Mouse (Mus musculus) ES-E14 (cell line): ENCODE measurements at regions not wholly inside any gene's neighbourhood (a gene's known extent, or its start where the extent isn't known, plus 50 kb on each side); places are given as distances from the start of the nearest gene placed in this dataset.

ENCODE experiments used
- DNase-seq: peaks from one replicate; pipeline ENCODE4 v3.0.0-alpha.2; 2013; ENCODE audit warnings: low read depth, low spot score
- H3K27ac ChIP-seq: 2 replicates; pipeline ENCODE4 v1.5.1; 2012; ENCODE audit warnings: low read depth, mild to moderate bottlenecking, low read length, moderate library complexity, mixed read lengths; ENCODE audit not compliant: poor library complexity, insufficient read depth, severe bottlenecking
- H3K36me3 ChIP-seq: 2 replicates; pipeline ENCODE4 v1.6.1; 2012; ENCODE audit warnings: mild to moderate bottlenecking, low read length, moderate library complexity, mixed read lengths; ENCODE audit not compliant: control insufficient read depth, poor library complexity, insufficient read depth, severe bottlenecking
- H3K4me1 ChIP-seq, 2 experiments: fragments of 150-350 bp in 1 of 2; sonication (generic) in 1 of 2; 2 replicates each; pipeline ENCODE4 v1.6.1; 2012; ENCODE audit warnings: low read length in 2 of 2, mild to moderate bottlenecking in 1 of 2, mixed read lengths in 1 of 2; ENCODE audit not compliant: control insufficient read depth in 2 of 2, insufficient read depth in 2 of 2, poor library complexity in 1 of 2
- H3K4me3 ChIP-seq, 2 experiments: fragments of 150-350 bp in 1 of 2; sonication (generic) in 1 of 2; 2 replicates each; pipeline ENCODE4 v1.5.1; 2012; ENCODE audit warnings: low read length in 2 of 2, low read depth in 1 of 2, mild to moderate bottlenecking in 1 of 2, mixed read lengths in 1 of 2; ENCODE audit not compliant: insufficient read depth in 1 of 2, poor library complexity in 1 of 2, severe bottlenecking in 1 of 2
- H3K9ac ChIP-seq: 2 replicates; pipeline ENCODE4 v1.6.1; 2012; ENCODE audit warnings: low read depth, mild to moderate bottlenecking, low read length, mixed read lengths; ENCODE audit not compliant: poor library complexity, insufficient read depth, severe bottlenecking
- H3K9me3 ChIP-seq: fragments of 150-350 bp; sonication (generic); 2 replicates; pipeline ENCODE4 v1.6.1; 2012; ENCODE audit warnings: low read depth, mild to moderate bottlenecking, low read length; ENCODE audit not compliant: control insufficient read depth, insufficient read depth
- CHD2 ChIP-seq: IDR thresholded peaks from 2 replicates; pipeline ENCODE4 v1.6.1; 2014; ENCODE audit warnings: mild to moderate bottlenecking, low read depth, low read length, inconsistent platforms
- HCFC1 ChIP-seq: IDR thresholded peaks from 2 replicates; pipeline ENCODE4 v1.6.1; 2012; ENCODE audit warnings: low read length, inconsistent platforms, borderline replicate concordance; ENCODE audit not compliant: insufficient read depth
- MAFK ChIP-seq: IDR thresholded peaks from 2 replicates; pipeline ENCODE4 v1.6.1; 2014; ENCODE audit warnings: mild to moderate bottlenecking, low read depth, low read length, inconsistent platforms; ENCODE audit not compliant: insufficient read depth
- ZC3H11A ChIP-seq: IDR thresholded peaks from 2 replicates; pipeline ENCODE4 v1.6.1; 2012; ENCODE audit warnings: low read depth, mild to moderate bottlenecking, inconsistent platforms, low read length, borderline replicate concordance
- ZNF384 ChIP-seq: IDR thresholded peaks from 2 replicates; pipeline ENCODE4 v1.6.1; 2012; ENCODE audit warnings: low read depth, low read length, inconsistent platforms
- in situ Hi-C, 2 experiments: fragments of 600-800 bp; cut with MboI; formaldehyde crosslinking; loops; one replicate each; pipeline ENCODE4 v1.15.1; 2025; ENCODE audit warnings: low sequenced_read_pairs in 2 of 2, inconsistent platforms in 1 of 2; ENCODE audit not compliant: unreplicated experiment in 2 of 2

DNA sequence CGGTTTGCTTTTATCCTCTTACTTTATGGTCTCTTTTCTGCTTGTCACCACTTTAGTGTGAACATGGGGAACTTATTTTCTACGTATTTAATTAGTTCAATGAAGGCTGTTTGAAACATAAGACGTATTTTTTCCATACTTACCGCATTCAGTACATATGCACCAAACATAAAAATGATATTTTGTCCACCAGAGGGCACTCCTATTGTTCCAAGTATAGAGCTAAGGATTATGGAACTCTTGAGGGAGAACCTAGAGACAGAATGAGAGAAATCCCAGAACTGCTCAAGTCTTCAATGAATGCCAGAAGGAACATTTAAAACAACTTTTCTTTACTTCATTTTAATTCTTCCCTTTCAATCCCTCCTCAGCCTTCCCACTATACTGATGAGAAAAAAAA lies 403.4 kb upstream of the Kif18a start:
- no peaks in the 10 kb centered on the region for H3K9me3 ChIP-seq
- H3K4me3 ChIP-seq: no peak overlapping the region
- in situ Hi-C loops: no loop called here
- H3K27ac ChIP-seq: no peak overlapping the region
- TF ChIP-seq ZNF384 (no peak), MAFK (no peak)
- H3K4me1 ChIP-seq: no peaks in the 10 kb centered on the region
- no peaks in the 10 kb centered on the region for H3K36me3 ChIP-seq
- DNase-seq: peak; percentile 16
- no peak overlapping the region for H3K9ac ChIP-seq

DNA sequence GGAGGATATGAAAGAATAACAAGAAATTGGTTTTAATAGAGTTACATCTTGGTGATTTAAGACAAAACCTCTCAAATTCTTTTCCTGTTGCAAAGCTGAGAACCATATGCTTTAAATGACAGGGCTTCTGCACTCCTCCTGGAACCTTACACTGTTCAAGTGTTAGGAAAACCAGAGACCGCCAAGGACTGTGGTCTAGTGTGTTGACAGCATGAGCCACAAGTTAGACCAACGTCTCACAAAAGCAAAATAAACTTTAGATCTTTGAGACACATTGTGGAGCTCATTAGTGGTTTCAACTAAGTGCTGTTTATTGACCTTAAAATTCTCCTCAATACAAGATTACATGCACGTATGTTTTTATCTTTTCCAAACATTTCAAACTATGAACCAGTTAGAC lies 402.9 kb upstream of the Kif18a start:
- no peak overlapping the region for H3K27ac ChIP-seq
- H3K4me1 ChIP-seq: no peaks in the 10 kb centered on the region
- DNase-seq: no peak
- in situ Hi-C loops: no loop called here
- H3K4me3 ChIP-seq: no peak overlapping the region
- H3K9me3 ChIP-seq: no peaks in the 10 kb centered on the region
- H3K9ac ChIP-seq: no peak overlapping the region
- no peak for TF ChIP-seq MAFK
- TF ChIP-seq ZC3H11A: no peak
- H3K36me3 ChIP-seq: no peaks in the 10 kb centered on the region

DNA sequence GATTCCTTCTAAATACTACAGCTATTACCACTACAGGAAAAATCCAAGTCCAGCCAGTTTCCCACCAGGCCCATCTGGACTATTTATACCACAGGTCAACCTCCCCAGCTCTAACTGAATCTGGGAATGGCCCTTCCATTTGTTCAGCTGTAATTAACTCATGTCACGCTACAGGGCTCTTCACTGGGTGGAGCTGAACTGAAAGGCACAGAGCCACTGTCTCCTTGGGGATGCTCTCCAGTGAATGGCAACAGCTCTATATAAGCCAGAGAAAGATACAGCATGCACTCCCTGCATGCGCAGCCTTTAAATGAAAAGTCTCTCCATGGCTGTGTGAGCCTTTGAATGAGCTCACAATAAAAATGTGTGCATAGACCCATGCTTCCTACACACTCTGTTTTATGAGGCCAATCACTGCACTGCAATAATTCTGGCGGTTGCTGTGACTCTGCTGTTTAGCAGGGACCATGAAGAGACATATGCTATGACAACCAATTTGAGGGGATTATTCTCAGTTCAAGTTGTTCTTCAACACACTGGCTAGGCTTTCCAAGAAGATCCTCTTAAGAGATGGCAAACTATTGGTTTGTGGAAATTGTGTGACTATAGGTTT lies 376.3 kb upstream of the Kif18a start:
- DNase-seq: no peak
- in situ Hi-C loops: no loop called here
- Histone ChIP-seq H3K36me3 (no peaks in the 10 kb centered on the region), H3K9ac (no peak overlapping the region), H3K4me1 (no peaks in the 10 kb centered on the region), H3K27ac (no peak overlapping the region), H3K9me3 (no peaks in the 10 kb centered on the region), H3K4me3 (no peak overlapping the region)
- TF ChIP-seq CHD2 (no peak), ZNF384 (no peak), HCFC1 (no peak), ZC3H11A (no peak), MAFK (no peak)

DNA sequence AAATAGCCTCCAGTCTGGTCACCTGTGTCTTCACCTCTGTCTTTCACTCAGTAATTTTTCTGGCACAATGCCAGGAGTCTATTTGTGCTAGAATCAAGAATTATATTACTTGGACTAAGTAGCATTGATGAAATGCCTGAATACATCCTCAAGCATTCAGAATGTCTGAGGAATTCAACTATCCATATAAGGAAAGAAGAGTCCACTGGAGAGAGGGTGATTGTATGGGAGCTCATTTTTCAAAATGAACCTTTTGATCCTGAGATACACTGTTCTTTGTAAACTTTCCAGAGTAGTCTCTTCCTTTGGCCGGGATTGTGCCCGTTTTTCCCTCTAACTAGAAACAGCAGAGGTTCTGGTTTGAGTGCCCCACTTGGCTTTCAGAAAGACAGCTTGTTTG lies 367.0 kb upstream of the Kif18a start:
- no peak for TF ChIP-seq MAFK
- no peak for TF ChIP-seq CHD2
- no peak for TF ChIP-seq ZNF384
- no peak for TF ChIP-seq ZC3H11A
- no peak for TF ChIP-seq HCFC1
- Histone ChIP-seq H3K4me1 (no peaks in the 10 kb centered on the region), H3K9ac (no peak overlapping the region), H3K27ac (no peak overlapping the region), H3K9me3 (no peaks in the 10 kb centered on the region), H3K4me3 (no peak overlapping the region), H3K36me3 (no peaks in the 10 kb centered on the region)
- in situ Hi-C loops: no loop called here
- no peak for DNase-seq

DNA sequence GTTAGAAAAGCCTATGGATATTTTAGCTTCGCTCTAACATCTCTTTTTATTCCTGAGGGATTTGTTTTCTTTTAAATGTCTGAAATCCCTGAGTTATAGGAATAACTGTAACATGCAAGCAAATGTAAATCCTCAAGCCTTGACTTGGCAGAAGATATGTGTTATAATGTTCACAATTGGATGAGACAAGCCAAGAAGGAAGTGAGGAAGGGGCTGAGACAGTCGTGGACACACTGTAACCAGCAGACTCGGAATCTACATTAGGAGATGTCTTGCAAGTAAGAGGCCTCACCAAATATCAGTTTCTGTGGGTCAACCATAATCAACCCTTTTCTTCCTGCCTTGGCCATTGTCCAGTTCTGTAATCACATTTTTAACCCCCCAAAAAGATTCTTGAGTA lies 366.6 kb upstream of the Kif18a start:
- in situ Hi-C loops: no loop called here
- no peak for DNase-seq
- Histone ChIP-seq H3K9ac (no peak overlapping the region), H3K4me1 (no peaks in the 10 kb centered on the region), H3K9me3 (no peaks in the 10 kb centered on the region), H3K4me3 (no peak overlapping the region), H3K36me3 (no peaks in the 10 kb centered on the region), H3K27ac (no peak overlapping the region)
- no peak for TF ChIP-seq CHD2
- no peak for TF ChIP-seq ZC3H11A
- TF ChIP-seq HCFC1: no peak
